Mouse (Mus musculus): ENCODE measurements around the gene Dpp3.
"Not testable (repeated sequence)": the region's sequence is repeated elsewhere in the genome, so short reads cannot be mapped to it uniquely, and the experiment has no call there.

Gene Dpp3

GRCm38 (mm10) chr19:4896780-4897520 is 31.1 kb downstream of the Dpp3 start:
- no peak for DNase-seq (ENCODE audit: low spot score)

GRCm38 (mm10) chr19:4891798-4892197 is 36.3 kb downstream of the Dpp3 start:
- DNase-seq (ENCODE audit: low spot score): no peak

- no peak for DNase-seq (ENCODE audit: low spot score)
These were observed 38.3 kb downstream of the Dpp3 start for GRCm38 (mm10) chr19:4889791-4890190.

GRCm38 (mm10) chr19:4883961-4884360 is 44.1 kb downstream of the Dpp3 start:
- no peak for DNase-seq (ENCODE audit: low spot score)

GRCm38 (mm10) chr19:4879324-4879703 is 48.8 kb downstream of the Dpp3 start:
- DNase-seq (ENCODE audit: low spot score): no peak

GRCm38 (mm10) chr19:4878405-4879323 is 49.4 kb downstream of the Dpp3 start, which contains the start of gene Zdhhc24:
TSS of gene Zdhhc24 (plus strand) at chr19:4878668.
- DNase-seq (ENCODE audit: low spot score): peak; percentile 97

- DNase-seq (ENCODE audit: low spot score): peak; percentile 20
These were observed 50.3 kb downstream of the Dpp3 start, which contains the start of gene Actn3 for GRCm38 (mm10) chr19:4877785-4878184. TSS of gene Actn3 (minus strand) at chr19:4877909.

GRCm38 (mm10) chr19:4876755-4877154 is 51.3 kb downstream of the Dpp3 start:
- no peak for DNase-seq (ENCODE audit: low spot score)

GRCm38 (mm10) chr19:4876241-4876640 is 51.8 kb downstream of the Dpp3 start:
- no peak for DNase-seq (ENCODE audit: low spot score)

- DNase-seq (ENCODE audit: low spot score): not testable (repeated sequence)
These were observed 53.5 kb downstream of the Dpp3 start for GRCm38 (mm10) chr19:4874613-4875012.

GRCm38 (mm10) chr19:4865147-4865546 is 62.9 kb downstream of the Dpp3 start:
- no peak for DNase-seq (ENCODE audit: low spot score)

GRCm38 (mm10) chr19:4863048-4863447 is 65.0 kb downstream of the Dpp3 start:
- DNase-seq (ENCODE audit: low spot score): no peak

GRCm38 (mm10) chr19:4859081-4859480 is 69.0 kb downstream of the Dpp3 start:
- DNase-seq (ENCODE audit: low spot score): no peak

All from ovary, postnatal 10 days (tissue).